Mouse (Mus musculus): Measurements from ENCODE around the gene Psma6.

DNA sequence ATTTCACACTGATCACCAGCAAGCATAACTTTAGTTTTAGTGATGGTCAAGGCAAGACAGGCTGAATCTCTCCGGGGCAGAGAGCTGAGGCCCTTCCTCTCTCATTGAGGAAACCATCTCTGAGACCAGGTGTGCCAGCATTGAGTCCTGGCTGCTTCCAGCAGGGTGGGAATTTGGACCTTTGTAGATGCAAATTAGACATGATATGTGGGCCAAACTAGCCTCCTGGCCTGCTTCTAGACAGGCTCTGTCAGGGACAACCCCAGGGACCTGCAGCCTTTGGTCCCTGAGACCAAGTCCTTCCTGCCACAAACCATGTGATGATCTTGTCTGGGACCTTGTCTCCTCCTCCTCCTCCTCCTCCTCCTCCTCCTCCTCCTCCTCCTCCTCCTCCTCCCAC lies 51.1 kb downstream of the Psma6 start:
- TF ChIP-seq CTCF (IDR thresholded peaks at IDR 0.05; ENCODE audit: low read depth, low read length) (no peak), POLR2A (IDR thresholded peaks at IDR 0.05; ENCODE audit: borderline replicate concordance, low read depth, low read length) (no peak)
